Mouse (Mus musculus): Measurements from ENCODE around the gene Calcoco1. TPM values are rescaled to one million over a fixed set of nuclear protein-coding genes. Genes with fewer than 3 reads are reported as not detected.

Gene Calcoco1
- polyA plus RNA-seq, 1 experiment from 2014 or later = 74.5 TPM

DNA sequence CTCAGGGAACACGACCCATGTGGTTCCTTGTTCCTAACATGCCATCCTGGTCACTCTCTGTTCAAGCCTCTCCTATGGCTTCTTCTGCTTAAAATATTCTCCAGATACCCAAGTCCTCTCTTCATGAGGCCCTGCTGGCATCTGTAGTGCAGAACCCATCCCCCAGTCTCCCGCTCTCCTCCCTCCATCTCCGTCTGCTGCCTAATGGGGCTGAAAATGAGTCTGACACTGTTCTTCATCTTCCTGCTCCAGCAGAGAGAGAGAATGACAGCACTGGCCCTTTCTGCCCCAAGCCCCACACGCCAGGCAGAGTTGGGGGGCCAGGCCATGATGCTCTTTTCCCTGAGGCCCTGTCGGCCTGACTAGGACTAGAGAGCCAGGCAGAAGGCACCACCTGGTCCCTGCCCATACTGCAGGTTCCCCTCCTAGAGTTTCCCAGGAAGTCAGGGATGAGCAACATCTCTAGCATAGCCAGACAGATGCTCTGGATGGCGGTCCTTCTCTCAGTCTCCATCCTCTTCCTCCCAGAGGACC, 14.2 kb downstream of the Calcoco1 start:
- H3K27ac ChIP-seq (replicated peaks) = peak overlapping the region; percentile 54
- 60% methylated on average over 6 of the region's 6 CpGs for WGBS
- no peak overlapping the region for H3K9ac ChIP-seq (replicated peaks)
- peaks cover 26% of the 10 kb centered on the region for H3K4me1 ChIP-seq
- no peaks in the 10 kb centered on the region for H3K27me3 ChIP-seq
- ATAC-seq (replicated peaks) = no peak
- no peak overlapping the region for H3K4me2 ChIP-seq (replicated peaks)
- H3K4me3 ChIP-seq = no peak overlapping the region
- peaks cover 62% of the 10 kb centered on the region for H3K36me3 ChIP-seq
- no peaks in the 10 kb centered on the region for H3K9me3 ChIP-seq

DNA sequence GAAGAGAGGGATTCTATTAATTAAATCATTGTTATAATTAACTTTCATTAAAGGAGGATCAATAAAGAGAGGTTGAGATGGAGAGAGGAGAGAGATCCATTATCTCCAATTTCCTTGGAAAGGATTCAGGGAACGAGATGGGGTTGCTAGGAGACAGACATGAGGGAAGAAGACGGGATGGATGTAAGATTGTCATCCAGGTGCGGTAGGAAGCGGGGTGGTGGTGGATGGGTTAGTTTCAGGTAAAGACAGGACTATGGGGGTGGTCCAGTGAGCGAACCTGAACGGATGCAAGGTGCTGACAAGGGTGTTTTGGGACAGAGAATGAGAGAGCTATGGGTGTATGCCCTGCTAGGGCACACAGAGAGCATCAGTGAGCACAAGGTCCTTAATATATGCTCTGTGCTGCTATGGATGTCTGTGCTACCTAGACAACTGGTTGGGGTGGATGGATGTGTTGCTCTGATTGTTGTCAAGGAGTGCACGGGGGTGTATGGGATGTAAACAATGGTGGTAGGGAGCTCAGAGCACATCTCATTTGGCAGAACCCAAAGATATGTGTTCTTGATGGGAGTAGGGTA, 16.0 kb downstream of the Calcoco1 start:
- ATAC-seq (replicated peaks) = peak; percentile 12; the same call in 1 of the 2 replicates
- WGBS = 63% methylated on average over 7 of the region's 7 CpGs
- Histone ChIP-seq H3K4me2 (replicated peaks) (no peak overlapping the region), H3K4me1 (peaks cover 26% of the 10 kb centered on the region), H3K27me3 (no peaks in the 10 kb centered on the region), H3K27ac (replicated peaks) (peak overlapping the region; percentile 85), H3K9ac (replicated peaks) (0 out of 2 replicates have a peak overlapping the region, but pooled peaks have one; percentile 9), H3K36me3 (peaks cover 44% of the 10 kb centered on the region), H3K9me3 (no peaks in the 10 kb centered on the region), H3K4me3 (no peak overlapping the region)

GRCm38 (mm10) chr15:102705226-102705894, 16.6 kb downstream of the Calcoco1 start:
- Histone ChIP-seq H3K9me3 (no peaks in the 10 kb centered on the region), H3K4me2 (replicated peaks) (no peak overlapping the region), H3K4me3 (no peak overlapping the region), H3K27ac (replicated peaks) (peak overlapping the region; percentile 85), H3K27me3 (no peaks in the 10 kb centered on the region), H3K36me3 (peaks cover 38% of the 10 kb centered on the region), H3K9ac (replicated peaks) (no peak overlapping the region), H3K4me1 (peaks cover 26% of the 10 kb centered on the region)
- ATAC-seq (replicated peaks) = peak; percentile 74
- WGBS = 23% methylated on average over 9 of the region's 9 CpGs

DNA sequence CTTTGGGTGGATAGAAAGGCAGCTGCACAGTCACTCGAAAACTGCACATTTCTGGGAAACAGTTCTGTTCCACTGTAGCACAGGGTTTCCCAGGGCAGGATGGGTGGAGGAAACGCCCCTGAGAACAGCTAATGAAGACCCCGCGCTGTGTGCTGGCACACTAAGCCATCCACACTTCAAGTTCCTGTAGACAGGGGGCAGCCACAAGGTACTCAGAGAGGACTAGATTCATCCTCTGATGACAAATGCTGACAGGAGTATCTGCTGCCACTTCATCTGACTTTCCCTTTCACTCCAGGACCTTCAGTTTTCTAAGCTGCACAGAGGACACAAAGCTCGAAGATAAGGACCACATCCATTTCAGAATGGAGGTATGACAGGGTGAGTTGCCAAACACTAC, 17.2 kb downstream of the Calcoco1 start:
- ATAC-seq (replicated peaks) = peak; percentile 41; the same call in 1 of the 2 replicates
- H3K9ac ChIP-seq (replicated peaks) = no peak overlapping the region
- no peaks in the 10 kb centered on the region for H3K9me3 ChIP-seq
- no peak overlapping the region for H3K4me3 ChIP-seq
- H3K27me3 ChIP-seq = no peaks in the 10 kb centered on the region
- peak overlapping the region; percentile 85 for H3K27ac ChIP-seq (replicated peaks)
- peaks cover 33% of the 10 kb centered on the region for H3K36me3 ChIP-seq
- peaks cover 26% of the 10 kb centered on the region for H3K4me1 ChIP-seq
- 69% methylated on average over 5 of the region's 5 CpGs for WGBS
- H3K4me2 ChIP-seq (replicated peaks) = no peak overlapping the region

- WGBS = 91% methylated on average over 3 of the region's 3 CpGs
- no peaks in the 10 kb centered on the region for H3K9me3 ChIP-seq
- H3K4me1 ChIP-seq = peaks cover 27% of the 10 kb centered on the region
- H3K27ac ChIP-seq (replicated peaks) = no peak overlapping the region
- peaks cover 6% of the 10 kb centered on the region for H3K27me3 ChIP-seq
- no peak for ATAC-seq (replicated peaks)
- no peak overlapping the region for H3K9ac ChIP-seq (replicated peaks)
- no peak overlapping the region for H3K4me3 ChIP-seq
- H3K4me2 ChIP-seq (replicated peaks) = no peak overlapping the region
- peaks cover 15% of the 10 kb centered on the region for H3K36me3 ChIP-seq
Measured at GRCm38 (mm10) chr15:102702972-102703371, 19.0 kb downstream of the Calcoco1 start.

GRCm38 (mm10) chr15:102698193-102698592, 23.8 kb downstream of the Calcoco1 start:
- Histone ChIP-seq H3K4me1 (peaks cover 24% of the 10 kb centered on the region), H3K4me2 (replicated peaks) (no peak overlapping the region), H3K9ac (replicated peaks) (no peak overlapping the region), H3K27ac (replicated peaks) (no peak overlapping the region), H3K36me3 (no peaks in the 10 kb centered on the region), H3K27me3 (peaks cover 47% of the 10 kb centered on the region), H3K4me3 (no peak overlapping the region), H3K9me3 (no peaks in the 10 kb centered on the region)
- WGBS = 1% methylated on average over 11 of the region's 11 CpGs
- peak; percentile 29; the same call in 1 of the 2 replicates for ATAC-seq (replicated peaks)

DNA sequence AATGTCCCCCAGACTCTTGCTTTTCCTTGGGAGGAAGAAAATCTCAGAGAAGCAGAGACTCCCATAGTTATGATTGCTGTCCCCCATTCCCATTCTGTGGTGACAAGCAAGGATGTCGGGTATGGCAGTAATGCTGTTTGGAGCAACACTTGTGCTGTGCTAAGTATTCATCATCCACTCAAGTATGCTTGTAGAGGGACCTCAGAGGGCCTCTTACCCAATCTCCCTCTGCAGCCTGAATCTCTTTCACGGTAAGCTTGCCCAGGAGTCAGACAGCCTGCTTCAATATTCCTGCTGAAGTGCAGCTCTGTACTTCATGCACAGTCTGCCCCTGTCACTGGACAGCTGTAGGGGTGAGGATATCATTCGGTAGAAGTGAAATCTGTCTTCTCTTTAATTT, 25.1 kb downstream of the Calcoco1 start:
- Histone ChIP-seq H3K9me3 (no peaks in the 10 kb centered on the region), H3K27me3 (peaks cover 47% of the 10 kb centered on the region), H3K4me2 (replicated peaks) (no peak overlapping the region), H3K36me3 (no peaks in the 10 kb centered on the region), H3K9ac (replicated peaks) (no peak overlapping the region), H3K27ac (replicated peaks) (no peak overlapping the region), H3K4me3 (no peak overlapping the region), H3K4me1 (peaks cover 37% of the 10 kb centered on the region)
- 44% methylated on average over 3 of the region's 3 CpGs for WGBS
- ATAC-seq (replicated peaks) = no peak

DNA sequence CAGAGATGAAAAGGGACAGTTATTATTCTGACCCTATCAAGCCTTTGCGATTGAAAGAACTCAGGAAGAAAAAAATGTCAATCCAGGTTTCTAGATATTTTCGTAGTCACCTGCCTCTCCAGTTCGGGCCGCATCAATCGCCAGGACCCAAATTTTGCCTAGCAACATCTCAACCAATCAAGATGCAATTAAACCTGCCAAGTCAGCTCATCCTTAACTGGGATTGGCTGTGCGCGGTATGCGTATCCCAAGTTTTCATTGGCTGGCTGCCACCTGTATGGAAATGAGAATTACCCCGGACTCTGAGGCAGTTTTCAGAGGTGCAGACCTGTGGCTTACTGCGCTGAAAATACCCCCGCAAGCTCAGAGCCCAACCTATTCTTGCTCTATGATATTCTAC, 28.4 kb downstream of the Calcoco1 start:
- H3K9ac ChIP-seq (replicated peaks) = peak overlapping the region; percentile 58; the same call in 1 of the 2 replicates
- peak overlapping the region; percentile 51 for H3K4me3 ChIP-seq
- peaks cover 39% of the 10 kb centered on the region for H3K4me1 ChIP-seq
- peaks cover 43% of the 10 kb centered on the region for H3K27me3 ChIP-seq
- peak; percentile 66 for ATAC-seq (replicated peaks)
- peak overlapping the region; percentile 78 for H3K4me2 ChIP-seq (replicated peaks)
- H3K27ac ChIP-seq (replicated peaks) = peak overlapping the region; percentile 85
- H3K36me3 ChIP-seq = no peaks in the 10 kb centered on the region
- no peaks in the 10 kb centered on the region for H3K9me3 ChIP-seq
- 0% methylated on average over 11 of the region's 11 CpGs for WGBS

- Histone ChIP-seq H3K4me3 (peak overlapping the region; percentile 51), H3K36me3 (no peaks in the 10 kb centered on the region), H3K27me3 (peaks cover 41% of the 10 kb centered on the region), H3K9me3 (no peaks in the 10 kb centered on the region), H3K4me2 (replicated peaks) (peak overlapping the region; percentile 78), H3K27ac (replicated peaks) (peak overlapping the region; percentile 85), H3K4me1 (peaks cover 37% of the 10 kb centered on the region), H3K9ac (replicated peaks) (peak overlapping the region; percentile 58)
- WGBS = under 1% methylated on average over 32 of the region's 32 CpGs
- ATAC-seq (replicated peaks) = peak; percentile 84
Measured at GRCm38 (mm10) chr15:102692991-102693411, 29.0 kb downstream of the Calcoco1 start.

DNA sequence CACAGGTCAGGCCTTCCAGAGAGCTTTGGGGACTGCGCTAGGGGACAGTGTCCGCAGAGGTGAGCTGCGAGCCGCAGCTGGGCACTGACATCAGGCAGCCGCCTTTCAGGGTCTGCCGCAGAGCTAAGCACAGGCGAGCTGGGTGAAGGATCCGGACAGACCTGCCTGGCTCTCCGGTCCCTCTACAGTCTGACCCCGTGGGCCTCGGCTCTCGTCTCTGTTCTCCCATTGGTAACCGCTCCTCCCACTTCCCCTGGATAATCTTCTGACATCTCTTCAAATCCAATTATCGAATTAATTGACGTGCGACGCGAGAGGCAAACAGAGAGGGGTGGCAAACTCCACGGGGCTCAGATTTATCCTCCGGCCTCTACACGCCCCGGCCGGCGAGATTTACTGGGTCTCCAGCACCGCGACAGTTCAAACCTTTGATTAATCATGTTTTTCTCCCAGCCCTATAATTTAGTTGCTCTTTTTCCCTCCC, 29.6 kb downstream of the Calcoco1 start:
- Histone ChIP-seq H3K4me3 (peak overlapping the region; percentile 51), H3K36me3 (no peaks in the 10 kb centered on the region), H3K4me1 (peaks cover 37% of the 10 kb centered on the region), H3K27me3 (peaks cover 35% of the 10 kb centered on the region), H3K27ac (replicated peaks) (peak overlapping the region; percentile 85), H3K9me3 (no peaks in the 10 kb centered on the region), H3K9ac (replicated peaks) (peak overlapping the region; percentile 58), H3K4me2 (replicated peaks) (peak overlapping the region; percentile 78)
- peak; percentile 38 for ATAC-seq (replicated peaks)
- under 1% methylated on average over 26 of the region's 26 CpGs for WGBS

DNA sequence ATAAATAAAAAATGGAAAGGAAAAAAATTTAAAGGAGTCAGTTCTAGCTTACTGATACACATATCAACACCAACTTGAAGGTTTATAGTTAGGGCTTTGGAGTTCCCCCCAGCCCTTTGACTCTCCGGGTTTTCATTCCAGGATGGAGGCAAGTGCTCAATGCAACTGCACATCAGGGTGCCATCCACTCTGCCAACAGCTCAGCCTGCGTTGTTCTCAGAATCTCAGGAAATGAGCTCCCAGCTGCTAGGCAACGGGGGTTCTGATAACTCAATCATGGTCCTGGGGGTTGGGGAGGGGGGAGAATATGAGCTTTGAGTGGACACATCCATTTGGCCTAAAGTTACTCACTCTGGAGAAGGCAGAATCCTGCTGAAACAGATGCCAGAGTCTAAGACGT, 36.2 kb downstream of the Calcoco1 start:
- H3K36me3 ChIP-seq = no peaks in the 10 kb centered on the region
- H3K27me3 ChIP-seq = peaks cover 3% of the 10 kb centered on the region
- H3K4me2 ChIP-seq (replicated peaks) = no peak overlapping the region
- no peaks in the 10 kb centered on the region for H3K9me3 ChIP-seq
- ATAC-seq (replicated peaks) = 0 out of 2 replicates have a peak, but pooled peaks have one; percentile 26
- peaks cover 11% of the 10 kb centered on the region for H3K4me1 ChIP-seq
- 7% methylated on average over 4 of the region's 4 CpGs for WGBS
- H3K9ac ChIP-seq (replicated peaks) = no peak overlapping the region
- no peak overlapping the region for H3K4me3 ChIP-seq
- peak overlapping the region; percentile 29 for H3K27ac ChIP-seq (replicated peaks)

DNA sequence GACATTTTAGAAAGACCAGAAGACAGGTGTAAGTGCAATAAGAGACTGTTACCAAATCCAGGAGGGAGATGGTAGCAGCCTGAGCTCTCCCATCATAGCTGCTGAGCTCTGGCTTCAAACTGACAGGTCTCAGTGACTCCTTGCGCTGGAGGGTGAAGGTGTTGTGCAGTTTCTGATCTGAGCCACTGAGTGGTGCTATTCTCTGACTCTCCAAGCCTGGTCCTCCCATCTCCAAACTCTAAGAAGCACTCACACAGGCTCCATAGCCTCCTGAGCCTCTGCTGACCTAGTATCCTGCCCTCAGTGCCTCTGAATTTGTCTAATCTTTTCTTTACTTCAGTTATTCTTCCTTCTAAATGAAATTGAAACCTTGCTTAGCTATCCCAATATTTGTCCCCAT, 38.3 kb downstream of the Calcoco1 start:
- Histone ChIP-seq H3K4me3 (no peak overlapping the region), H3K4me2 (replicated peaks) (no peak overlapping the region), H3K27ac (replicated peaks) (no peak overlapping the region), H3K9me3 (no peaks in the 10 kb centered on the region), H3K27me3 (peaks cover 3% of the 10 kb centered on the region; the same call in 1 of the 2 replicates), H3K36me3 (no peaks in the 10 kb centered on the region), H3K4me1 (peaks cover 11% of the 10 kb centered on the region), H3K9ac (replicated peaks) (no peak overlapping the region)
- ATAC-seq (replicated peaks) = no peak
- 19% methylated on average over 1 of the region's 1 CpGs for WGBS
